Mouse (Mus musculus) limb, embryonic 11.5 days (tissue): ENCODE measurements around the gene Srprb. TPM values are rescaled to one million over a fixed set of nuclear protein-coding genes. Genes with fewer than 3 reads are reported as not detected.

Experiments used
- ATAC-seq: fragments of 200-750 bp; cut with Nextera tagmentation; 2 replicates; pipeline ENCODE4 v1.8.0; 2017; ENCODE audit warnings: low read depth; ENCODE audit not compliant: insufficient number of reproducible peaks, low FRiP score, low TSS enrichment
- DNase-seq: peaks from one replicate; pipeline ENCODE4 v3.0.0-alpha.2; 2015; ENCODE audit warnings: low spot score
- H3K27ac ChIP-seq: fragments of 300-500 bp; sonication (generic); replicated peaks from 2 replicates; pipeline ENCODE4 v1.5.1; 2014; ENCODE audit warnings: low read depth, mild to moderate bottlenecking, low read length
- H3K27me3 ChIP-seq: fragments of 300-500 bp; sonication (generic); 2 replicates; pipeline ENCODE4 v1.6.1; 2014; ENCODE audit warnings: mild to moderate bottlenecking, low read length, mixed read lengths; ENCODE audit not compliant: control insufficient read depth, insufficient read depth
- H3K36me3 ChIP-seq: fragments of 300-500 bp; sonication (generic); 2 replicates; pipeline ENCODE4 v1.6.1; 2014; ENCODE audit warnings: mild to moderate bottlenecking, low read length, moderate library complexity, mixed read lengths; ENCODE audit not compliant: control insufficient read depth, insufficient read depth
- H3K4me1 ChIP-seq: fragments of 300-500 bp; sonication (generic); 2 replicates; pipeline ENCODE4 v1.6.1; 2014; ENCODE audit warnings: low read length, mixed read lengths; ENCODE audit not compliant: control insufficient read depth, insufficient read depth
- H3K4me2 ChIP-seq: fragments of 300-500 bp; sonication (generic); 2 replicates; pipeline ENCODE4 v1.6.1; 2014; ENCODE audit warnings: low read depth, mild to moderate bottlenecking, moderate library complexity; ENCODE audit not compliant: severe bottlenecking
- H3K4me3 ChIP-seq: fragments of 300-500 bp; sonication (generic); 2 replicates; pipeline ENCODE4 v1.5.1; 2014; ENCODE audit warnings: low read depth, low read length
- H3K9ac ChIP-seq: fragments of 300-500 bp; sonication (generic); 2 replicates; pipeline ENCODE4 v1.6.1; 2014; ENCODE audit warnings: mild to moderate bottlenecking, low read length
- H3K9me3 ChIP-seq: fragments of 300-500 bp; sonication (generic); 2 replicates; pipeline ENCODE4 v1.6.1; 2016; ENCODE audit warnings: low read length; ENCODE audit not compliant: control insufficient read depth
- WGBS: fragments of 180-500 bp; shearing (Covaris S2); extraction: QIAGEN DNeasy Blood & Tissue Kit; methylation state at CpG from one replicate; pipeline ENCODE4 v1.1.7; 2014; 5-methylcytosine and 5-hydroxymethylcytosine counted together
- polyA plus RNA-seq: library from polyadenylated mRNA; unstranded; fragments of >200 nt; fragmentation: Nextera tagmentation; extraction: Ambion mirVana; gene quantifications from 2 replicates; pipeline ENCODE4 v1.2.1, GENCODE M21; 2014

The Srprb gene
- 65.4 and 66.0 TPM in 2 replicates for polyA plus RNA-seq

GRCm38 (mm10) chr9:103201561-103202260, at the start of gene Srprb:
Gene Srprb, minus strand, starts transcription at chr9:103202137.
- Histone ChIP-seq H3K4me2 (peak within 1 kb of the TSS; percentile 67), H3K36me3 (peaks cover 10% of the 10 kb centered on the region; the same call in 1 of the 2 replicates), H3K9me3 (no peaks in the 10 kb centered on the region), H3K27me3 (no peaks in the 10 kb centered on the region), H3K4me1 (0 out of 2 replicates have a peak, but pooled peaks cover 2% of the 10 kb centered on the region), H3K4me3 (peak within 1 kb of the TSS; percentile 84), H3K9ac (peak within 1 kb of the TSS; percentile 87), H3K27ac (peak within 1 kb of the TSS; percentile 77)
- WGBS: under 1% methylated on average over 45 of the region's 45 CpGs
- peak; percentile 96 for DNase-seq
- ATAC-seq: peak; percentile 96

GRCm38 (mm10) chr9:103248618-103249017, 46.7 kb upstream of the Srprb start:
- no peak overlapping the region for H3K4me3 ChIP-seq
- H3K9me3 ChIP-seq: peaks cover 2% of the 10 kb centered on the region; the same call in 1 of the 2 replicates
- DNase-seq (no peak), ATAC-seq (no peak)
- H3K27ac ChIP-seq: no peak overlapping the region
- no peaks in the 10 kb centered on the region for H3K36me3 ChIP-seq
- no peak overlapping the region for H3K9ac ChIP-seq
- no peaks in the 10 kb centered on the region for H3K27me3 ChIP-seq
- no peaks in the 10 kb centered on the region for H3K4me1 ChIP-seq
- 60% methylated on average over 4 of the region's 4 CpGs for WGBS
- H3K4me2 ChIP-seq: no peak overlapping the region

- Histone ChIP-seq H3K4me2 (no peak overlapping the region), H3K9ac (no peak overlapping the region), H3K4me1 (no peaks in the 10 kb centered on the region), H3K27ac (no peak overlapping the region), H3K27me3 (no peaks in the 10 kb centered on the region), H3K4me3 (no peak overlapping the region), H3K36me3 (no peaks in the 10 kb centered on the region), H3K9me3 (no peaks in the 10 kb centered on the region)
- ATAC-seq (no peak), DNase-seq (no peak)
- WGBS: 87% methylated on average over 8 of the region's 8 CpGs
Measured at GRCm38 (mm10) chr9:103246526-103247168, 44.7 kb upstream of the Srprb start.

GRCm38 (mm10) chr9:103243640-103244039, 41.7 kb upstream of the Srprb start:
- H3K9ac ChIP-seq: no peak overlapping the region
- H3K4me1 ChIP-seq: no peaks in the 10 kb centered on the region
- no peaks in the 10 kb centered on the region for H3K9me3 ChIP-seq
- H3K4me2 ChIP-seq: no peak overlapping the region
- H3K27ac ChIP-seq: no peak overlapping the region
- no peaks in the 10 kb centered on the region for H3K27me3 ChIP-seq
- ATAC-seq: no peak
- WGBS: 88% methylated on average over 4 of the region's 4 CpGs
- no peaks in the 10 kb centered on the region for H3K36me3 ChIP-seq
- no peak overlapping the region for H3K4me3 ChIP-seq
- no peak for DNase-seq

- Histone ChIP-seq H3K36me3 (no peaks in the 10 kb centered on the region), H3K4me2 (no peak overlapping the region), H3K9ac (no peak overlapping the region), H3K4me1 (no peaks in the 10 kb centered on the region), H3K4me3 (no peak overlapping the region), H3K9me3 (no peaks in the 10 kb centered on the region), H3K27me3 (no peaks in the 10 kb centered on the region), H3K27ac (no peak overlapping the region)
- DNase-seq (no peak), ATAC-seq (no peak)
- 74% methylated on average over 2 of the region's 2 CpGs for WGBS
Measured at GRCm38 (mm10) chr9:103241206-103241605, 39.3 kb upstream of the Srprb start.

- no peak overlapping the region for H3K4me3 ChIP-seq
- no peak overlapping the region for H3K4me2 ChIP-seq
- ATAC-seq (no peak), DNase-seq (no peak)
- H3K9me3 ChIP-seq: no peaks in the 10 kb centered on the region
- no peaks in the 10 kb centered on the region for H3K27me3 ChIP-seq
- no peak overlapping the region for H3K9ac ChIP-seq
- 83% methylated on average over 6 of the region's 6 CpGs for WGBS
- no peak overlapping the region for H3K27ac ChIP-seq
- no peaks in the 10 kb centered on the region for H3K36me3 ChIP-seq
- H3K4me1 ChIP-seq: no peaks in the 10 kb centered on the region
Measured at GRCm38 (mm10) chr9:103239471-103239870, 37.5 kb upstream of the Srprb start.

- WGBS: 77% methylated on average over 7 of the region's 7 CpGs
- Histone ChIP-seq H3K4me1 (no peaks in the 10 kb centered on the region), H3K9me3 (no peaks in the 10 kb centered on the region), H3K27me3 (no peaks in the 10 kb centered on the region), H3K36me3 (no peaks in the 10 kb centered on the region), H3K27ac (no peak overlapping the region), H3K4me2 (no peak overlapping the region), H3K9ac (no peak overlapping the region), H3K4me3 (no peak overlapping the region)
- DNase-seq (no peak), ATAC-seq (no peak)
Measured at GRCm38 (mm10) chr9:103234565-103235165, 32.7 kb upstream of the Srprb start.

GRCm38 (mm10) chr9:103234059-103234458, 32.1 kb upstream of the Srprb start:
- no peak overlapping the region for H3K4me3 ChIP-seq
- no peak overlapping the region for H3K27ac ChIP-seq
- H3K27me3 ChIP-seq: no peaks in the 10 kb centered on the region
- no peak overlapping the region for H3K9ac ChIP-seq
- H3K4me2 ChIP-seq: no peak overlapping the region
- WGBS: 85% methylated on average over 7 of the region's 7 CpGs
- DNase-seq: no peak
- no peaks in the 10 kb centered on the region for H3K4me1 ChIP-seq
- H3K9me3 ChIP-seq: no peaks in the 10 kb centered on the region
- no peak for ATAC-seq
- H3K36me3 ChIP-seq: no peaks in the 10 kb centered on the region
